Mouse (Mus musculus): ENCODE results near the gene Slc2a13. TPM values are rescaled to one million over a fixed set of nuclear protein-coding genes. Genes with fewer than 3 reads are reported as not detected.
A peak's percentile ranks its signal among the peaks of the same experiment; 100 is the strongest.

Gene Slc2a13
- polyA plus RNA-seq, 1 experiment from 2014 or later: 1.9 TPM

DNA sequence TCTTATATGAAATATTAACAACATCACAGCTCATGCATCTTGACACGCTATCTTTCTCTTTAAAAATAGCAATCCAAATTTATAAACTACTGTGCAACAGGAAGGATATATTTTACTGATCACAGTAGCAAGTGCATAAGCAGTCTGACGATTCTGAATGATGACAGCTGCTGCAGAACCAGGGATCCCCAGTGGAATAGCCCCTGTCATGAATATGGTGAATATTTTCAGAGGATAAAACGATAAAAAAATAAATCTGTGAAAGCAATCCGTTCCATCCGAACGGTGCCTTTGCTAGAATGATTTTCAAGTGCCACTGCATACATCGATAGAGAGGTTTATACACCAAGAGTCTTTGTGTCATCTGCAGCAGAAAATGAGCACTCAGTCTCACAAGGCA is 222.1 kb downstream of the Slc2a13 start:
- Histone ChIP-seq H3K4me1 (replicated peaks; ENCODE audit: insufficient read depth, low read length) (no peaks in the 10 kb centered on the region), H3K27me3 (ENCODE audit: insufficient read depth, low read length) (no peaks in the 10 kb centered on the region), H3K9ac (ENCODE audit: low read depth, low read length) (no peak overlapping the region), H3K4me3 (replicated peaks; ENCODE audit: low read depth, low read length) (no peak overlapping the region), H3K4me2 (ENCODE audit: low read length) (no peak overlapping the region), H3K36me3 (ENCODE audit: insufficient read depth, low read length) (no peaks in the 10 kb centered on the region), H3K27ac (no peak overlapping the region), H3K9me3 (replicated peaks; ENCODE audit: low read length) (no peaks in the 10 kb centered on the region; the same call in 1 of the 2 replicates)
- DNase-seq (ENCODE audit: low spot score) (no peak), ATAC-seq (replicated peaks; ENCODE audit: low FRiP score, low read depth) (no peak)
- WGBS: 63% methylated on average over 7 of the region's 7 CpGs
- TF ChIP-seq CTCF (IDR thresholded peaks at IDR 0.05; ENCODE audit: low read depth): no peak

- Histone ChIP-seq H3K9ac (ENCODE audit: low read depth, low read length) (no peak overlapping the region), H3K4me2 (ENCODE audit: low read length) (no peak overlapping the region), H3K27ac (no peak overlapping the region), H3K4me1 (replicated peaks; ENCODE audit: insufficient read depth, low read length) (no peaks in the 10 kb centered on the region), H3K27me3 (ENCODE audit: insufficient read depth, low read length) (no peaks in the 10 kb centered on the region), H3K36me3 (ENCODE audit: insufficient read depth, low read length) (no peaks in the 10 kb centered on the region), H3K9me3 (replicated peaks; ENCODE audit: low read length) (no peaks in the 10 kb centered on the region), H3K4me3 (replicated peaks; ENCODE audit: low read depth, low read length) (no peak overlapping the region)
- DNase-seq (ENCODE audit: low spot score): no peak
- TF ChIP-seq CTCF (IDR thresholded peaks at IDR 0.05; ENCODE audit: low read depth): peak; percentile 56
- WGBS: 96% methylated on average over 1 of the region's 1 CpGs
- ATAC-seq (replicated peaks; ENCODE audit: low FRiP score, low read depth): no peak
Observed at GRCm38 (mm10) chr15:91338350-91338749, 234.7 kb downstream of the Slc2a13 start.

GRCm38 (mm10) chr15:91334416-91334900 is 238.6 kb downstream of the Slc2a13 start:
- ATAC-seq (replicated peaks; ENCODE audit: low FRiP score, low read depth): no peak

DNA sequence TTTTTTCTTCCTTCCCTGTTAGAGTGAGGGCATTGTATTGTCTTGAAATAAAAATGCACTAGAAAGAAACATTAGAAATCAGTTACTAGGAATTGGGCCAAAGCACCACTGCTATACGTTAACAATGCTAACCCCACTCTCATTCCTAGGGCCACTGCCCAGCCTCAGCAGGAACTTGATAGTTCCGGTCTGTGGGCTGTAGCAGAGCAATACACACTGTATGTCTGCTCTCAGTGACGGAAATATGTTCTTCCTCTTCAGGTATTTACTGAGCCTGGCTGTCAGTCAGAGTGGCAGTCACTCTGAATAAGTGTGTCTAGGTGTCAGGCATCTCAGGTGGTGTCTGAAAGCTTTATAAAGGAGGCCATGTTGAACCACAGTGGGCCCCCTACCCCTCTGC is 245.3 kb downstream of the Slc2a13 start:
- Histone ChIP-seq H3K4me1 (replicated peaks; ENCODE audit: insufficient read depth, low read length) (no peaks in the 10 kb centered on the region), H3K9me3 (replicated peaks; ENCODE audit: low read length) (no peaks in the 10 kb centered on the region), H3K27ac (no peak overlapping the region), H3K9ac (ENCODE audit: low read depth, low read length) (no peak overlapping the region), H3K4me2 (ENCODE audit: low read length) (no peak overlapping the region), H3K36me3 (ENCODE audit: insufficient read depth, low read length) (no peaks in the 10 kb centered on the region), H3K27me3 (ENCODE audit: insufficient read depth, low read length) (no peaks in the 10 kb centered on the region), H3K4me3 (replicated peaks; ENCODE audit: low read depth, low read length) (no peak overlapping the region)
- WGBS: 50% methylated on average over 3 of the region's 3 CpGs
- ATAC-seq (replicated peaks; ENCODE audit: low FRiP score, low read depth) (no peak), DNase-seq (ENCODE audit: low spot score) (no peak)
- no peak for TF ChIP-seq CTCF (IDR thresholded peaks at IDR 0.05; ENCODE audit: low read depth)

More at GRCm38 (mm10) chr15:91334416-91334900, 238.6 kb downstream of the Slc2a13 start:
- no peak for DNase-seq (ENCODE audit: low spot score)
- no peaks in the 10 kb centered on the region for H3K36me3 ChIP-seq (ENCODE audit: insufficient read depth, low read length)
- no peak for TF ChIP-seq CTCF (IDR thresholded peaks at IDR 0.05; ENCODE audit: low read depth)
- H3K27ac ChIP-seq: no peak overlapping the region
- 88% methylated on average over 6 of the region's 6 CpGs for WGBS
- H3K9me3 ChIP-seq (replicated peaks; ENCODE audit: low read length): no peaks in the 10 kb centered on the region
- H3K4me1 ChIP-seq (replicated peaks; ENCODE audit: insufficient read depth, low read length): no peaks in the 10 kb centered on the region
- no peaks in the 10 kb centered on the region for H3K27me3 ChIP-seq (ENCODE audit: insufficient read depth, low read length)
- no peak overlapping the region for H3K4me3 ChIP-seq (replicated peaks; ENCODE audit: low read depth, low read length)
- H3K9ac ChIP-seq (ENCODE audit: low read depth, low read length): no peak overlapping the region
- H3K4me2 ChIP-seq (ENCODE audit: low read length): no peak overlapping the region

DNA sequence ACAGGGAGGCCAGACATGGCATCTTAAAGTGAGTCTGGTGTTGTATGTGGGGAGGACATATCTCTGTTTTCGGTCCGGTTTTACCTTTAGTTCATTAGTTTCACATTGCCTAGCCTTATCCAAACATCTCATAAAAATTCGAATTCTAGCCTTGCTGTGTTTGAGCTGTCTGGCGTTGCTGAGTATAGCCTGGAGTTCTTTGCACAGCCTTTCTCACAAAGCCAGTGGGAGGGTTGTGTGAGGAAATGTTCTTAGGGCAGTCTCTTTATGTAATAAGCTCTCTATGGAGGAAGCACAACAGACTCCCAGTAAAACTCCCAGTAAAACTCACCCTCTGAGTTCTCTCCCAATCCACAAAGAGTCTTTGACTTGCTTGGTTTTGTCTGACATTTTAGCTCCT is 246.0 kb downstream of the Slc2a13 start:
- H3K9ac ChIP-seq (ENCODE audit: low read depth, low read length): no peak overlapping the region
- H3K27ac ChIP-seq: no peak overlapping the region
- no peak for TF ChIP-seq CTCF (IDR thresholded peaks at IDR 0.05; ENCODE audit: low read depth)
- ATAC-seq (replicated peaks; ENCODE audit: low FRiP score, low read depth) (no peak), DNase-seq (ENCODE audit: low spot score) (no peak)
- 75% methylated on average over 4 of the region's 4 CpGs for WGBS
- H3K36me3 ChIP-seq (ENCODE audit: insufficient read depth, low read length): no peaks in the 10 kb centered on the region
- no peaks in the 10 kb centered on the region for H3K27me3 ChIP-seq (ENCODE audit: insufficient read depth, low read length)
- H3K4me3 ChIP-seq (replicated peaks; ENCODE audit: low read depth, low read length): no peak overlapping the region
- no peaks in the 10 kb centered on the region for H3K4me1 ChIP-seq (replicated peaks; ENCODE audit: insufficient read depth, low read length)
- no peak overlapping the region for H3K4me2 ChIP-seq (ENCODE audit: low read length)
- H3K9me3 ChIP-seq (replicated peaks; ENCODE audit: low read length): no peaks in the 10 kb centered on the region

- no peaks in the 10 kb centered on the region for H3K4me1 ChIP-seq (replicated peaks; ENCODE audit: insufficient read depth, low read length)
- H3K4me2 ChIP-seq (ENCODE audit: low read length): no peak overlapping the region
- TF ChIP-seq CTCF (IDR thresholded peaks at IDR 0.05; ENCODE audit: low read depth): peak; percentile 59
- H3K36me3 ChIP-seq (ENCODE audit: insufficient read depth, low read length): no peaks in the 10 kb centered on the region
- ATAC-seq (replicated peaks; ENCODE audit: low FRiP score, low read depth) (no peak), DNase-seq (ENCODE audit: low spot score) (no peak)
- H3K27me3 ChIP-seq (ENCODE audit: insufficient read depth, low read length): no peaks in the 10 kb centered on the region
- no peak overlapping the region for H3K9ac ChIP-seq (ENCODE audit: low read depth, low read length)
- H3K4me3 ChIP-seq (replicated peaks; ENCODE audit: low read depth, low read length): no peak overlapping the region
- H3K27ac ChIP-seq: no peak overlapping the region
- 66% methylated on average over 3 of the region's 3 CpGs for WGBS
- no peaks in the 10 kb centered on the region for H3K9me3 ChIP-seq (replicated peaks; ENCODE audit: low read length)
Observed at GRCm38 (mm10) chr15:91319376-91319775, 253.7 kb downstream of the Slc2a13 start.

GRCm38 (mm10) chr15:91316964-91317363 is 256.1 kb downstream of the Slc2a13 start:
- Histone ChIP-seq H3K4me1 (replicated peaks; ENCODE audit: insufficient read depth, low read length) (no peaks in the 10 kb centered on the region), H3K36me3 (ENCODE audit: insufficient read depth, low read length) (no peaks in the 10 kb centered on the region), H3K9ac (ENCODE audit: low read depth, low read length) (no peak overlapping the region), H3K27ac (no peak overlapping the region), H3K4me2 (ENCODE audit: low read length) (no peak overlapping the region), H3K4me3 (replicated peaks; ENCODE audit: low read depth, low read length) (no peak overlapping the region), H3K9me3 (replicated peaks; ENCODE audit: low read length) (no peaks in the 10 kb centered on the region), H3K27me3 (ENCODE audit: insufficient read depth, low read length) (no peaks in the 10 kb centered on the region)
- DNase-seq (ENCODE audit: low spot score) (no peak), ATAC-seq (replicated peaks; ENCODE audit: low FRiP score, low read depth) (no peak)
- 76% methylated on average over 4 of the region's 4 CpGs for WGBS
- no peak for TF ChIP-seq CTCF (IDR thresholded peaks at IDR 0.05; ENCODE audit: low read depth)
